Mouse (Mus musculus) liver, embryonic 11.5 days (tissue): ENCODE data around the gene Tas1r3. TPM values are rescaled to one million over a fixed set of nuclear protein-coding genes. Genes with fewer than 3 reads are reported as not detected.

Experiments used
- ATAC-seq: fragments of 200-750 bp; cut with Nextera tagmentation; replicated peaks from 2 replicates; pipeline ENCODE4 v1.8.0; 2017; ENCODE audit warnings: moderate number of reproducible peaks, mild to moderate bottlenecking, moderate TSS enrichment, moderate library complexity; ENCODE audit not compliant: low FRiP score
- DNase-seq: peaks from one replicate; pipeline ENCODE4 v3.0.0-alpha.2; 2017; ENCODE audit warnings: low spot score
- H3K27ac ChIP-seq: fragments of 300-500 bp; sonication (generic); 2 replicates; pipeline ENCODE4 v1.5.1; 2014; ENCODE audit warnings: mild to moderate bottlenecking, low read depth, low read length, control low read depth
- H3K27me3 ChIP-seq: fragments of 300-500 bp; sonication (generic); replicated peaks from 2 replicates; pipeline ENCODE4 v1.6.1; 2014; ENCODE audit warnings: low read length, mixed read lengths; ENCODE audit not compliant: control insufficient read depth, insufficient read depth
- H3K36me3 ChIP-seq: fragments of 300-500 bp; sonication (generic); 2 replicates; pipeline ENCODE4 v1.6.1; 2014; ENCODE audit warnings: mild to moderate bottlenecking, low read length, moderate library complexity, mixed read lengths; ENCODE audit not compliant: control insufficient read depth, insufficient read depth
- H3K4me1 ChIP-seq: fragments of 300-500 bp; sonication (generic); replicated peaks from 2 replicates; pipeline ENCODE4 v1.6.1; 2014; ENCODE audit warnings: low read length, mixed read lengths; ENCODE audit not compliant: control insufficient read depth, insufficient read depth
- H3K4me2 ChIP-seq: fragments of 300-500 bp; sonication (generic); 2 replicates; pipeline ENCODE4 v1.6.1; 2014; ENCODE audit warnings: mild to moderate bottlenecking, control low read depth, moderate library complexity
- H3K4me3 ChIP-seq: fragments of 300-500 bp; sonication (generic); 2 replicates; pipeline ENCODE4 v1.5.1; 2014; ENCODE audit warnings: low read depth, low read length, control low read depth
- H3K9ac ChIP-seq: fragments of 300-500 bp; sonication (generic); 2 replicates; pipeline ENCODE4 v1.6.1; 2014; ENCODE audit warnings: low read depth, low read length, control low read depth
- H3K9me3 ChIP-seq: fragments of 300-500 bp; sonication (generic); 2 replicates; pipeline ENCODE4 v1.6.1; 2016; ENCODE audit warnings: low read length, inconsistent platforms, mixed read lengths; ENCODE audit not compliant: control insufficient read depth
- WGBS: fragments of 180-500 bp; shearing (Covaris S2); extraction: QIAGEN DNeasy Blood & Tissue Kit; methylation state at CpG from one replicate; pipeline ENCODE4 v1.1.7; 2014; 5-methylcytosine and 5-hydroxymethylcytosine counted together
- polyA plus RNA-seq: library from polyadenylated mRNA; unstranded; fragments of >200 nt; fragmentation: Nextera tagmentation; extraction: Ambion mirVana; gene quantifications from 2 replicates; pipeline ENCODE4 v1.2.1, GENCODE M21; 2014

Tas1r3 gene
- polyA plus RNA-seq, 1 experiment from 2014 or later: 0.22 TPM

DNA sequence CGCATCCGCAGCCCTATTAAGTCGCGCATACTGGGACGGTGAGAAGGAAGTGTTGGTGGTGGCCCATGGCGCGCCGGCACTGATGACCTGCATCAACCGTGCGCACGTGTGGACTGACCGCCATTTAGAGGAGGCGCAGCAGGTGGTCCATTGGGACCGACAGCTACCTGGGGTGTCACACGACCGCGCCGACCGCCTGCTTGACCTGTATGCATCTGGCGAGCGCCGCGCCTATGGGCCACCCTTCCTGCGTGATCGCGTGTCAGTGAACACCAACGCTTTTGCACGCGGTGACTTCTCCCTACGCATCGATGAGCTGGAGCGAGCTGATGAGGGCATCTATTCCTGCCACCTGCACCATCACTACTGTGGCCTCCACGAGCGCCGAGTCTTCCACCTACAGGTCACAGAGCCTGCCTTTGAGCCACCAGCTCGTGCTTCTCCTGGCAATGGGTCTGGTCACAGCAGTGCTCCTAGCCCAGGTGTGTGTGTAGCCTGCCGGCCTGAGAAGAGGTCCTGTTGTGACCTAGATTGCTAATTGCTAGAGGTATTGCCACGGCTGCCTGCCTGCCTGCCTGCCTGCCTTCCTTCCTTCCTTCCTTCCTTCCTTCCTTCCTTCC lies 21.4 kb downstream of the Tas1r3 start:
- H3K9me3 ChIP-seq: no peaks in the 10 kb centered on the region
- peak overlapping the region; percentile 98 for H3K4me2 ChIP-seq
- H3K36me3 ChIP-seq: 0 out of 2 replicates have a peak, but pooled peaks cover 3% of the 10 kb centered on the region
- H3K4me1 ChIP-seq: peaks cover 28% of the 10 kb centered on the region
- peaks cover 8% of the 10 kb centered on the region for H3K27me3 ChIP-seq
- no peak for ATAC-seq
- no peak overlapping the region for H3K27ac ChIP-seq
- no peak for DNase-seq
- 38% methylated on average over 38 of the region's 38 CpGs for WGBS
- no peak overlapping the region for H3K9ac ChIP-seq
- peak overlapping the region; percentile 59 for H3K4me3 ChIP-seq

- 1% methylated on average over 32 of the region's 32 CpGs for WGBS
- peak; percentile 82 for ATAC-seq
- Histone ChIP-seq H3K4me1 (peaks cover 24% of the 10 kb centered on the region), H3K27me3 (peaks cover 8% of the 10 kb centered on the region), H3K4me3 (peak overlapping the region; percentile 59), H3K9me3 (no peaks in the 10 kb centered on the region), H3K27ac (no peak overlapping the region), H3K9ac (peak overlapping the region; percentile 70), H3K36me3 (0 out of 2 replicates have a peak, but pooled peaks cover 3% of the 10 kb centered on the region), H3K4me2 (peak overlapping the region; percentile 98)
- DNase-seq: peak; percentile 61
These were observed 22.1 kb downstream of the Tas1r3 start for GRCm38 (mm10) chr4:155841003-155841454.

DNA sequence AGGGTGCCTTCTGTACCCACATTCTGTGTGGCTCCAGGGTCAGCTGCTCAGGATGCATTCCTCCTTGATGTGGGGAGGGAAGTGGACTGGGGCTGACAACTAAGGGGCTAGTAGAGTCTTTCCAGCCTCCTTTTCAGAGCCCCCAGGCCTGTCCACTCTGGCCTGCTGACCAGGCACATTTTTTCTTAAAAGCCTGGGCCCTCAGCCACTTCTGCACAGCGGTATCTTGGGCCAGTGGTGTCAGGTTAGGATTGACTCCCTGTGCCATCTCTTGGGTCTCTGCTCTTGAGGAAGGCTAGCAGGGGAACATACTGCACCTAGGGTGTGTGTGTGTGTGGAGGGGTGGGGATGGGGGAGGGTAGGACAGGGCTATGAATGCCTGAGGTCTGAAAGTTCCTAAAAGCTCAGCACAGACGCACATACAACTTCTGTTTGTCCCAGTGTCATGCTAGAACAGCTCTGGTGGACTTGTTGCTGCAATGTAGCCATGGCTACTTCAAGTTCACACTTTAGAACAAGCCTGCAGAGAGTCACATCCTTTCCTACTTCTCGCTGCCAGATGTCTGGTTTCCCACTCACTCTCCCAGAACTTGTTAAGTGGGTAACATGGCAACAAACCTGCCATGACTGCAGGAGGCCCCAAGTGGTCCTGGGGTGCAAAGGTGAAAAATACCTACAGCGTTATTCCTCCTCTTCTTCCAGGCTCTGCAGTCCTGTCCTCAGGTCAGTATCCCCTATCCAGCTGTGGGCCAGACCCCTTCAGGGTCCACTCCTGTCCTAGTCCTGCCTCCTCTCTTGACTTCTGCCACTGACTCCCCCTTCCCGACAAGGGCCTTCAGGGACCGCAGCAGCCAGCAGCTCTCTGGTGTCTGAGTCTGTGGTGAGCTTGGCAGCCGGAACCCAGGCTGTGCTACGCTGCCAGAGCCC lies 22.8 kb downstream of the Tas1r3 start:
- H3K9ac ChIP-seq: peak overlapping the region; percentile 70
- H3K4me1 ChIP-seq: peaks cover 24% of the 10 kb centered on the region
- H3K4me3 ChIP-seq: peak overlapping the region; percentile 59
- H3K4me2 ChIP-seq: peak overlapping the region; percentile 98
- no peaks in the 10 kb centered on the region for H3K9me3 ChIP-seq
- 17% methylated on average over 8 of the region's 8 CpGs for WGBS
- no peak overlapping the region for H3K27ac ChIP-seq
- peak; percentile 29; the same call in 1 of the 2 replicates for ATAC-seq
- no peak for DNase-seq
- 0 out of 2 replicates have a peak, but pooled peaks cover 3% of the 10 kb centered on the region for H3K36me3 ChIP-seq
- peaks cover 8% of the 10 kb centered on the region for H3K27me3 ChIP-seq

- H3K27ac ChIP-seq: no peak within 1 kb of the TSS
- H3K9me3 ChIP-seq: no peaks in the 10 kb centered on the region
- H3K27me3 ChIP-seq: peaks cover 8% of the 10 kb centered on the region
- ATAC-seq: peak; percentile 60
- H3K4me1 ChIP-seq: peaks cover 24% of the 10 kb centered on the region
- peak within 1 kb of the TSS; percentile 35 for H3K9ac ChIP-seq
- WGBS: 8% methylated on average over 16 of the region's 16 CpGs
- DNase-seq: peak; percentile 71
- 0 out of 2 replicates have a peak, but pooled peaks cover 3% of the 10 kb centered on the region for H3K36me3 ChIP-seq
- peak within 1 kb of the TSS; percentile 59 for H3K4me3 ChIP-seq
- H3K4me2 ChIP-seq: peak within 1 kb of the TSS; percentile 98
These were observed 23.7 kb downstream of the Tas1r3 start, which contains the start of gene Mxra8 for GRCm38 (mm10) chr4:155839483-155839910. Mxra8 (plus strand) TSS chr4:155839680.

DNA sequence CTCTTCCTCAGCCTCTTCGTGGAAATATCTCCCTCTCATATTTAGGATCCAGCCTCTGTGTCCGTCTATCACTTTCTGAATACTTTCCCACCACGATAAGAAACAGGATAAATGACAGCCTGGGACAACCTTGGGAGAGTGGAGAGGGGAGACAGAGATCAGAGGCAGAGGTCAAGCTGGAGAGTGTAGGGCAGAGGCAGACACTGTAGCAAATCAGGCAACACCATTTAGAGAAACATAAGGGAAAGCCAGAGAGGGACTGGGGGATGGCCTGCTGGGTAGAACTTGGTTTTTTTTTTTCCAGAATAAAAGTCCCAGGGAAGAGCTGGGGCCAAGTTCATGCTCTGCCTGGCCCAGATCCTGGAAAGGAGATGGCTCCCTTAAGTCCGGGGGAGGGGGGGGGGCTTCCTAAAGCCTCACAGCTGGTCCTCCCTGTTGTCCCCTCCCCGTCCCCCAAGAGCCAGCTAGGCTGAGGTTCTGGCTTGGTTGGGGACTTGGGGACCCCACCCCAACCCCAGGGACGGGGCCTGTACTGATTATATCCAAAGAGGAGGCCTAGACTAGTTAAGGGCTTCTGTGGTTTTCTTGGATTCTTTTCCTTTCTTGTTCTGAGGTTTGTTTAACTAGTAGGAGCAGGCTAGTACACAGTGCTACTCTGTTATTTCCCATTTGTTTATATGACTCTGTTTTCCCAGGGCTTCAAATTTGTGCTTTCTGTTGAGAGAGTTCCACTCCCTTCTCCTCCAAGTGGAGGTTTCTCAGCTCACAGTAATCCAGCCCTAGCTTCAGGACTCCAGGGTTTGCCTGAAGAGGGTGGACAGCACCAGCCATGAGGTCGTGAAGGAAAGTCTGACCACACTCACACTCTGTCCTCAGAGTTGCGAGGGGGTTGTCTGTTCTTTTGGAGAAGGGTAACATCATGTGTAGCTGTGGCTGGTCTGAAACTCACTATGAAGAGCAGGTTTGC lies 24.7 kb downstream of the Tas1r3 start:
- Histone ChIP-seq H3K27ac (no peak overlapping the region), H3K36me3 (0 out of 2 replicates have a peak, but pooled peaks cover 5% of the 10 kb centered on the region), H3K27me3 (peaks cover 8% of the 10 kb centered on the region), H3K9ac (no peak overlapping the region), H3K4me1 (peaks cover 32% of the 10 kb centered on the region), H3K4me3 (no peak overlapping the region), H3K9me3 (no peaks in the 10 kb centered on the region), H3K4me2 (no peak overlapping the region)
- WGBS: 46% methylated on average over 8 of the region's 8 CpGs
- DNase-seq: no peak
- ATAC-seq: no peak

DNA sequence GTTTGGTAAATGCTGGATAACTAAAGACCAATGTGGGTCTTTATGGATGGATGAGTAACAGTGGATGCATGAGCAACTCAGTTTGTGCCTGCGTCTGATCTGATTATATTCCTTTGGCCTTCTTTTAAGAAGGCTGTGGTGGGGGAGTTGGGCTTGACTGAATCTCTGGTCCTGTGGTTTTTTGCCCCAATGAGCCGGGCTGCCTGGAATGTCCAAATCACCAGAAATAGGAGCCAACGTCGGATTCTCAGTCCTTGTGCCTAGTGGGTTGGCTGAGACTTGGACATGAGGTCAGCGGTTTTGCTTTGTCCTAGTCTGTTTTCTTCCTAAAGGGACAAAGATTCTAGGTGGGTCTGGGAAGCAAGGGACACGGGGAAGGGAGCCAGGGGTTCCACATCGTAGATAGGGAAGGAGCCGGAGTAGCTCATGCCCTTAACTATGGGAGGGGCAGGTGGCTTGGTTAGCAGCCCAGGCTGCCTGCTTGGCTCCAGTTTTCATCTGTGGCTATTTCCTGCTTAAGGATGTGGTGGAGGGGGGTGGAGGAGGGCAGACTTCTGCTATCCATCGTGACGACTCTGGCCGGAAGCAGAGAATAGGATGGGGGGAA lies 25.7 kb downstream of the Tas1r3 start:
- no peak overlapping the region for H3K9ac ChIP-seq
- no peak overlapping the region for H3K4me2 ChIP-seq
- WGBS: 41% methylated on average over 11 of the region's 11 CpGs

GRCm38 (mm10) chr4:155833836-155834235 lies 29.3 kb downstream of the Tas1r3 start:
- H3K4me1 ChIP-seq: peaks cover 22% of the 10 kb centered on the region
- no peak overlapping the region for H3K27ac ChIP-seq
- 41% methylated on average over 2 of the region's 2 CpGs for WGBS
- H3K27me3 ChIP-seq: no peaks in the 10 kb centered on the region
- H3K4me2 ChIP-seq: no peak overlapping the region
- DNase-seq (no peak), ATAC-seq (peak; percentile 11)
- no peaks in the 10 kb centered on the region for H3K9me3 ChIP-seq
- 0 out of 2 replicates have a peak, but pooled peaks cover 5% of the 10 kb centered on the region for H3K36me3 ChIP-seq
- H3K9ac ChIP-seq: no peak overlapping the region
- H3K4me3 ChIP-seq: no peak overlapping the region; the same call in 1 of the 2 replicates

More for the DNA sequence above, 25.7 kb downstream of the Tas1r3 start:
- H3K36me3 ChIP-seq: 0 out of 2 replicates have a peak, but pooled peaks cover 5% of the 10 kb centered on the region
- peaks cover 8% of the 10 kb centered on the region for H3K27me3 ChIP-seq
- DNase-seq (no peak), ATAC-seq (no peak)
- peaks cover 39% of the 10 kb centered on the region for H3K4me1 ChIP-seq
- 0 out of 2 replicates have a peak overlapping the region, but pooled peaks have one; percentile 8 for H3K27ac ChIP-seq
- H3K4me3 ChIP-seq: no peak overlapping the region
- H3K9me3 ChIP-seq: no peaks in the 10 kb centered on the region
